Mouse (Mus musculus): ENCODE data around the gene Spock1.
A peak's percentile ranks its signal among the peaks of the same experiment; 100 is the strongest.
"Not testable (repeated sequence)": the region's sequence is repeated elsewhere in the genome, so short reads cannot be mapped to it uniquely, and the experiment has no call there.

The Spock1 gene

DNA sequence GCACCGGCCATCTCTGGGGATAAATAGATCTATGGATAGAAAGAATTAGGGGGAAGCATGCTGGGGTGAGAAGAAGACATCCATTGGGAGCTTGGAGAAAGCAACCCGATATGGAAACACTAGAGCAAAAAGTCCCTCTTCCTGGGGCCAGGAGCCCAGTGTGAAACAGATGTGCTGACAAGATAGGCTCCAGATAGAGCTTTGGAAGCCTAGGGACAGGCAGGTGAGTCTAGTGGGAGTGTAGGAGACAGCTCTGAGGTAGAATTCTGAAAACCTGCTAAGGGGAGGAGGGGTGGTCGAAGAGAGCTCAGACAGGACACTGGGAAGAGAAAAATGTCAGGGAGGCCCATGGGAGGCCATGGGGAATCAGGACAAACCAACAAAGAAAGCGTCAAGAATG lies 260.7 kb downstream of the Spock1 start:
- no peak for DNase-seq

DNA sequence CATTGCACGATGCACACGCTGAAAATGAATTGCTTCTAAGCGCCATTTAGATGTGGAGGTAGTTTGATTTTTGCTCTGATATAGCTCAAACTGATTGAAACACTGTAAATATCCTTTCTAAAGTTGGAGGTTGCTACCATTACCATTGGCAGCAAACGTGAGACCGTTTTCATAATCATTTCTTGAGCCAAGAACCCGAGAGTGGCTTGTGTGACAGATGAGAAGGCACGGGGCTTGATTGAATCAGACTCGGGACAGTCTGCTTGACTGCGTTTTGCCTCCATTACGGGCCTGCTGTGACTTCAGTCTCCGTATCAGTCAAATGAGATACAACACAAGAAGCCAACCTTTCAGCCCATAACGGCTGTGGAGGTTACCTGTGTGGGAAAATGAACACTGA lies 265.1 kb downstream of the Spock1 start:
- DNase-seq: no peak

DNA sequence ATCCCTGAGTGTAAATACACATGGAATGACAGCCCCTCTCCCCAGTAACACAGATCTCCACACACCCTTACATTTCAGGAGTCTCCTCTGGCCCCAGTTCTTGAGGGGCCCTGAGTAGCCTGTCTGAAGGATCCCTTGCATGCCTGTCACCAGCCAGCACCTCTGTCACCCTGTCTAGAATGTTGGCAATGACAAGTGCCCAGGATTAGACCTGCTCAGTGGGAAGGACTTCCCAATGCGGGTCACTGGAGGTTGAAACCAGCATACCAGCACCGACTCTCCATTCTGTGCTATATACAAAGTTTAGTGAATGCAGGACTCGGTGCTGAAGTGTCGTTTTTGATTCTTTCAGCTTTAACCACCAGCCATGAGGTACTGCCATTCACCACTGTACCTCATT lies 266.5 kb downstream of the Spock1 start:
- DNase-seq: no peak

DNA sequence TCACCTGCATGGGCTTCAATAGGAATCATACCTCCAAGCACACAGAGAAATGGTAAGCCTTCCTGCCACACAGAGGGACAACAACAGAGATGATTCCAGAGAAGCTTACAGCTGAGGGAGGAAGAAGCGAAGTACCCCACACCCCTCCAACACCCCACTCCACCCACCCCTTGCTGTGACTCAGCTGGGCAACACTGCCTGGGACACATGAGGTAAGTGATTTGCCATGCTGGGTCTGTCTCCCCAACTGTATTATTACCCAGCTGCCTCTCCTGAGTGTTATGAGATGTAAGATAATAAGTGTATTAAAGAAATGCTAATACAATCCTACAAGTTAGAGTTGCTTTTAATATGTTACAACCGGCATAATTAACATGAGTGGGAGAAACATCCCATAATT lies 267.2 kb downstream of the Spock1 start:
- no peak for DNase-seq

DNA sequence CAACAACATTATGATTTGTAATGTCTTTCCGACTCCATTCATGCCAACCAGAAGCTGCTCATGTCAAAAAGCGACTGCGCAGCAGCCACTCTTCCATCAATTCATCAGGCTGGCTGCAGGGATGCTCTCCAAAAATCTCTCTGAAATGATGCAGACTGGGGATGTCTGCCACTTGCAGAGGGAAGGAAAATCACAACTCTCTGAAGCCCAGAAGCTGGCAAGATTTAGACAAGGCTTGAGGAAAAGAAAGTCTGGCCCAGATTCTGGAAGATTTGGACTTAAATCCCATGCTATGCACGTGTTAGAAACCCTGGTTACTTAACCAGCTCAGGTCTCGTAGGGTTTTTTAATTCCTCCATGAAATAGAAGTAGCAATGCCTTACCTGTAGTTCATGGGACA lies 269.3 kb downstream of the Spock1 start:
- DNase-seq: no peak

DNA sequence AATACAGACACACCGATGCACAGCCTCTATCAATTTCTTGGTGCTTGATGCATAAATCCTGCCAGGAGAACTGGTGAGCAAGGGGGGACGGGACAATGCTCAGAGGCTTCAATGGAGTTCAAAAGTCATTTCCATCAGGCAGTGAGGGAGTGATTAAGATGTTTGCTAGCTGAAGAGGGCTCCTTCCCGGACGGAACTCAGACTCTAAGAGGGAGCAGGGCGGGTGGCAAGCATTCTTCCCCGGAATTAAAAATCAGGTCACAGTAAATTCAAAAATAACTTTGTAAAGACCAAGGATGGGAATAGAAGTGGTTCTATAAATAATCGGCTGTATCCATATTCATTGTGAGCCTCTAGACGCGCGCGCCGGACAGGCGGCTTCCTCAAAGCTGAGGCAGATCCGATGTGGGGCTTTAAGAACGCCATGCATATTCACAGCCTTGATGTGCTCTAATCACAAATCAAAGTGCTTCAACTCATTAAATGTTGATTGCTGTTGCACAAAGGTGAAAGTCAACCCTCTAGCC lies 270.5 kb downstream of the Spock1 start:
- DNase-seq: no peak

DNA sequence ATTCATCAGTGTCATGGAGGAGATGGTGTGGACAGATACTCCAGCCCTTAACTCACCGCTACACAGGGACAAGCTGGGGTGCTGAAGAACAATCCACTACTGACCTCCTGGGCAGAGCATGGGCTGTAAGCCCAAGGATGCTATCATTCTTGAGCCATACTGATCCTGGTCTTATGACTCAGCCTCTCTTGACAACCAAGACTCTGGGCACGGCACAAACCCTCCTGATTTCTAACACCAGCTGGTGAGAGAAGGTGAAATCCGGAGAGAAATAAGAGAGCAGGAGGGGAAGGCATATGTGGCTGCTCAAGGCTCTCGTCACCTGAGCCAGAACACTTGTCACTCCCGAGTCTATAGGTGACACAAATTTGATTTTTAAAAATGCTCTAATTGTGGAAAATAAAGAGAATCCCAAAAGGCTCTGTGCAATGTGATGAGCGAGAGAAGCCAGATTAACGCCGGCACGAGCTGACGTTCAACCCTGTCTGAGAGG lies 271.0 kb downstream of the Spock1 start:
- DNase-seq: no peak

DNA sequence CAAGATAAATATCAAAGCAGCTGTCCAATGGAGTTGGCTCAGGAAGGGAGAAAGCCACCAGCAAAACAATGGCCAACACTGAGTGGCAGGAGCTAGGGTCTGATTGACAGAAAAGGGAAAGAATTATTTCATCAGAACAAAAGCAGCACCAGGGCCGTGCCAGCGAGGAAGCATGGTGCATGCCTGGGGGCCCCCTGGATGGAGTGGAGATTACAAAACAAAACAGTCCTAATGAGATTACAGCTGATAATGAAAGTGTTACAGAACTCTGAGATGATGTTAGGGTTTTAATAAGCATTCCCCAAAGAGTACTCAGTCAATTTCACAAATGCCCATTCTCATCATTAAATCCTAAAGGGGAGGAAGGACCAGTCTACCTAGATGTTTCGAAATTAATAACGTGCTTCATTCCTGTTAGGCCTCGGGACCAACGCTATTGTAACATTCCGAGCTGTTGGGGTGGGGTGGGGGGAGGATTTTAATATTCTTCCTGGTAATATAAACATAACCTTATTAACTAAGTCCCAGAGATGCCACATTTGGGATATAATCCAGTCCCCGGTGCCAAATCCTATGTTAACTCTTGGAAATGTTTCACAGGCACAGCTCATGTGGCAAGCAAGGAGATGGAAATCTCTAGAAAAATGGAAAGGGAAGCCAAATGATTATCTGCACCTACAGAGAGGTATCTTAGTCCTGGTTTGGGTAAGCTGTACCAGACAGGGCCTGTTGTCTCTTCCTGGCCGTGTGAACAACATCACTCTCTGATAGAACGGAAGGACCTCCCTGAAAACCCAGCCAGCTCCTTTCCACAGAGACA lies 271.7 kb downstream of the Spock1 start:
- no peak for DNase-seq

DNA sequence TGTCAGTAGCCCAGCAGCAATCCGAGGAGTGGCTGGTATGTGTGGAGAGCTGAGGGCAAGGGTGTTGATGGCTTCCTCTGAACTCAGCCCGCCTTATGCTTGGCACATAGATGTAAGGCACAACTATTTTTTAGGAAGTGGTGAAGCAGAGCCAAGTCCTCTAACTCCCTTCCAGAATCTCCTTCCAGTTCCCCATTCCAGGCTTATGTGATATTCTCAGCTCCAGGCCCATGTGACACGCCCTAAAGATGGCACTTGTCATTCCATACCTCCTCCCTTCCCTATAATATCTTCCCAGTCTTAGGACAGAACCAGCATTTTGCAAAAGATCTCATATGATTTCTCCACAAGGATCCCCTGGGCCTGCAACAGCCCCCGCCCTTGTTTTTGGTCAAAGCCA lies 277.6 kb downstream of the Spock1 start:
- DNase-seq: no peak

DNA sequence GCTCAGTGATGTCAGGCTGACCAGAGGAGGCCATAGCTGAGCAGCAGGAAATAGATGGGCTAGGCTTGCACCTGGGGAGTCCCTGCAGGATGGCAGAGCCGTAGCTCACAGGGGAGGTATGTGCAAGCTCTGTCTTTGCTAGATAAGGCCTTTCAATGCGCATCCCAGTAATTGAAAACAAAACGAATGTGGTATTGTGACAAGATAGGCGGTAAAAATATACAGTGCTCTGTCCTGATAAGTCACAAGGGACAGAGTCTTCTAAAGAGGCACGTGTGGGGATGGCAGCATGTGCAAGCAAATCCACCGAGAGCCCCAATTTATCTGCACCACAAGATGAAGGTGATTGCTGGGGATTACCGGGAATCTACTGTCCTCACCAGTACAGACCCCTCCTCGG lies 279.9 kb downstream of the Spock1 start:
- DNase-seq: no peak

DNA sequence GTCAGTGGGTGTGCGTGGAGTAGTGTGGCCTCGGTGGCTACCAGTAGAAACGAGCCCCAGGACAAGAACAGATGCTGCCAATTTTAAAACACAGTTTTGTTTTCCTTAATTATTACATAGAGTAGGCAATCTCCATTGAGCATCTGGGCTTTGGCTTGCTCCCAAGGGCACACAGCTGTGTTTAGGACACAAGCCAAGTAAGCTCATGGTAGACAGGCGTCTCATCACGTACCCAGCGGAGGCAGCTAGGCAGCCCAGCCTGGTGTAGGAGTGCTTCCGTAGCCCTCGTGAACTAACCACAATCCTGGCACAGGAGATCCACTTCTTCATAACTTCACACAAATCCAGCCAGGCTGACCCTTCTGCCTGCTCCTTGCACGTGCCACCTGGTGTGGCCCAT lies 281.7 kb downstream of the Spock1 start:
- DNase-seq: no peak

DNA sequence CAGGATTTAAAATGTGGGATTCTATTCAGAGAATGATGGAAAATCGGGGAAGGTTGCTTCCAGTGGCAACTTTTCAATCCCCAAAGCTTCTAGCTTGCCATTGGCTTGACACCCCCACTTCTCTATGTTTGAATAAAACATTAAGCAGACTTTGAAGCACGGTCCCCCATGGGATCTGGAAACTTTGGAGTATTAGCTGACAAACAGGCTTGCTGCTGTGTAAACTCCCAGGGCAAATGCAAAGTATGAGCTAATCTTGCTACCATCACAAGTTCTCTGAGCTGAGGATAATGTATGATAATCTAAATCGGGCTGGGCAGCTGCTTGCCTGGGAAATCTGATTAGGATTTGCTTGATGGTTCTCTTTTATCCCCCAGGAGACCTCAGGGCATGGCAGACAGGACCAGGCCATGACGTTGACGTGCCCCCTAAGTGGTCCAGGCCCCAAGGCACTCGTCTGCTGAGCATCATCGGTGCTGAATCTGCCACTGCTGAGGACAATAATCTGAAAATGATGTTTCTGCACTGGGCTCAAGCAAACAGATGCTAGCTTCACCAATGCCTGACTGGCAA lies 284.1 kb downstream of the Spock1 start:
- no peak for DNase-seq

DNA sequence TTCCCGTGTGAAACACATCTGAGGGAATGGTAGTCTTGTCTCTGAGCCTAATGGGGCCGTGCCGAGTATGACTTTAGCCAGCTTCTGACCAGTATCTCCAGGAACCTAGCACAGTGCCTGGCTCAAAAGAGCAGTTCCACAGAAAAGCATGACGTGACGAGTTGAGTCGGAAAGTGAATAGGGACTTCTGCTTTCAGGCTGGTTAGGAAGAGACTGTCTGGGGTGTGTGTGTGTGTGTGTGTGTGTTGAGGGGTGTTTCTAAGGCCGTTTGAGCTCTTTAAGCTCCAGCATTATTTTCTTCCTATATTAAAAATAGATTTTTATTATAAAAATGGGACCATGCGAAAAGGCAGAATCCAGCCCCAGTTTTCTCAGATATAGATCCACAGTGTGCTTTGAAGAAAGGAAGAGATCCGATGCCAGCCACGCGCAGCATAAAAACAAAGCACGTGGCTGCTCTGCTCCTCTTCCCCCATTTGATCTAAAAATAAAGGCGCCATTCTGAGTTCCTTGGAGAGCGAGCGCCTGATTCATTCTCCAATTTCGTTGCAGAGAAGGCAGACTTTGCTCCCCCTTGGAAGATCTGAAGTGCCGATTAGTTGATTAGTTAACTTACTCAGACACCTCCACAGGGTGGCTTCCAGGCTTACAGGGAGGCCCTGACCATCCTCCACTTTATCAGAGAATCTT lies 288.9 kb downstream of the Spock1 start:
- no peak for DNase-seq

DNA sequence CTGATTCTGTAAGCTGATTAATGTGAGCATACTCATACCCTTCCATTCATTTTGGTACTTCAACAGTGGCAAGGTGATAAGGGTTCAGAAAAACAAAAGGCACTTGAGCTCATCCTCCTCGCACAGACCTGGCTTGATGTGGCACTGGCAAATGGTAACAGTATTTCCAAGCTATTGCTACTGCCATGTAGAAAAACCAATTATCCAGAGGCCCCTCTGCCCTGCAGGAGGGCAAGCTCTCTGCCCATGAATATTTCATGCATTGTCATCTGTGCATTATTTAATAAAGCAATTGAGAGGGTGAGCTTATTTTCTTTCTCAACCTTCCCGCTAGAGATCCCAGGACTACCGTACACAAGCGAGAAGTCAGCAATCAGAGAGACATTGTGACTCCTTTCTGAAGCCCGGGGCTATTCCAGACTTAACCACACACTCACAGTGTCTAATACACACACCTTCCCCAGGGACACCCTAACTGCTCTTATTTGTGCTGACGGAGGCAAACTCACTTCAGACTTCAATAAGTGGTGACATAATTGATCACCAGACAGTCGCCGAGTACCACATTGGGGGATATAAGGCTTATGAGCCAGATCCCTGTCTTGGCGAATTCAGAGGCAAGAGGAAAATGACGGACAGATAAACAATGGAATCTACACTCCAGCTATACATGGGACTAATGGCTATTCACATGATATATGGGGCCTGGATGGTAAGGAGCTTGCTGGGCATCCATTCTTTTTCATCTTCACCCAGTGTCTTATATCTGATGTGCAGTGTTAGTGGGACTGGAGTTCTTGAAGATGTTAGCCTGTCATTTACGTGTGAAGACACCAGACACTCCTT lies 296.6 kb downstream of the Spock1 start:
- DNase-seq: no peak

DNA sequence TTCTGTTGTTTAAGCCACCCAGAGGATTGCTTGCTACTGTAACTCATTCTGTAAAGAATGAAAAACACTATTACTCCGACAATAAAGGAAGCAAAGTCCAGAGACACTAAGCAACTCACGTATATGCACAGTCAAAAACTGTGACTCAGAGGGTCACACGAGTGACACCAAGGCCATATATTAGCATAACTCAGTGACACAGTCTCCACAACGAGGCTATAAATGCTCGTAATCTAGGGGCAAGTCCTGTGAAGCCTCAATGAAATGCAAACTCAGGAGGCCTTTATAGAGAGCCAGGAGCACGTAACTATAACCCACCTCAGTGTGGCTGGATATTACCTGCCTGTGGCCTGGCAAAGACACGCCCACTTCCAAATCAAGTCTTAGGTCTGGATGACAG lies 298.2 kb downstream of the Spock1 start:
- no peak for DNase-seq

DNA sequence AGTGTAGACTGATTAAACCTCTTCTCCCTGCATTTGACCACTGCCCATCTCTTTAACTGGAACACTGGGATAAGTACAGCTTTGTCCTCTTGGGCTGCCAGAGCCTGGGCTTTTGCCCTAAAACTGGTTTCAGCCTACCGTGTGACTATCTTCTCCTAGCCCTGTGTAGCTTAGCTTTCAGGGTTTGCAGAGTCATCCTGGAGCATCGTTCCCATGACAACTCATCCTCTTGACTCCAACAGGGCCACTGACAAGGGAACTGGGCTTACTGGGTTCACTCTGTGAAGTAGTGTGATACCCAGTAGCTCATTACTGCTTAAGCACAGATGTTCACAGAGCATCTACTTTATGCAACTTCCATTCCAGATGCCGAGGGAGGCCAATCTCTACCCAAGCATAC lies 303.7 kb downstream of the Spock1 start:
- DNase-seq: no peak

DNA sequence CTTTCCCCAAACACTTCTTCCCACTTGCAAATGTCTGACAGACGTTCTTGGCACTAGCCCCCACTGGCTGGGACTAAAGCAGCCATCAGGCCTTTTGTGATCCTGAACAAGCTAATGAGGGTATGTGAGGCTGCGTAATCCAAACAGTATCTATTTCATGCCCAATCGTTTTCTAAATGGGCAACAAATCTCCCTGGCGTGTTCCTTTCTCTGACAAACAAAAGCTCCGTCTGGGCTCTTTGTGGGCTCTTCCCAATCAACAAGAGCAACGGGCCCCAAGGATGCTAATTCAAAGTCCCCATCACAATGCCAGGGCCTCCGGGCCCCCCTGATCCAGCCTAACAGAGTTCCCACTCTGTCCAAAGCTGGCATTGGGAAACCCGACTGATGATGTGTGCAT lies 304.9 kb downstream of the Spock1 start:
- DNase-seq: no peak

DNA sequence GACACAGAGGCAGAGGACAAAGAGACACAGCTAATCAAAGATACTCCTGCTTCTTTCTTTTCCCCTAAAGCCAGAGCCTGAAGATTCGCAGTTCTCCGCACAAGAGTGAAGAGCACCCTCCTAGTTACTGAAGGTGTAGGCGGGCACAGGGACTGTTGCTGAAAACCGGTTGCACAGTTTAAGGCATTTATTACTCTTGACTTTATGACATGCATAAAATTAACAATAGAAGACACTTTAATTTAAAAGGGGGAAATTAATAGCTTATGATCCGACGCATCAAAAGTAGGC lies 312.4 kb downstream of the Spock1 start:
- no peak for DNase-seq

DNA sequence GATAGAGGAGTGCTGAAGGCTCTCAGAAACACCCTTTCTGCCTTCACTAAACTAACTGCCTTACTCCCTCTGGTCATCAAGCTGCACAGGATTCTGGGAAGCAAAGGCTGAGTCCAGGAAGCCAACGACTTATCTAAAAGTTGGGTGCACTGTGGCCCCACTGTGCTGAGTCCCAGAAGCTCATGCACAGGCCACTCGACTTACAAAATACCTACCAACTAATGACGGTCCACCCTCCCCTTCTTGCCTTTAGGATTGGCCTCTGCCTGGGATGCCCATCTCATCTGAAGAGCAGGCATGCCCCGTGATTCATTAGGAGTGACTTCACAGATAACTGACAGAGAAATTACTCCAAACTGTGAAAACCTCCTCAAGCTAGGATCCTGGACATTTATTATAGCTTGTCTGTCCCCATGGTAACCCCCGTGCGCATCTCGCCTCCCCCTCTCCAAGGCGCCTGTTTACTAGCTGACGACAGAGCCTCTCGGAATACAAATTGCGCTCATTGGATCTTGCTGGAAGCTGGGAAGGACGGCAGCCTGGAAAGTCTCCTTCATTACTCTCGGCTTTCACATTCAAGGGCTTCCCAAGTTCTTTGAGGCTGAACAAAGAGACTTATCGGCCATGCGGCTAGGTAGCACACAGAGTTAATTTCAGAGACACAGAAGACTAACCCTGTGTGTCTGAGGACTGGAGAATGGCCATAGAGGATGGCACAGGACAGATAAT lies 312.9 kb downstream of the Spock1 start:
- peak; percentile 33 for DNase-seq

DNA sequence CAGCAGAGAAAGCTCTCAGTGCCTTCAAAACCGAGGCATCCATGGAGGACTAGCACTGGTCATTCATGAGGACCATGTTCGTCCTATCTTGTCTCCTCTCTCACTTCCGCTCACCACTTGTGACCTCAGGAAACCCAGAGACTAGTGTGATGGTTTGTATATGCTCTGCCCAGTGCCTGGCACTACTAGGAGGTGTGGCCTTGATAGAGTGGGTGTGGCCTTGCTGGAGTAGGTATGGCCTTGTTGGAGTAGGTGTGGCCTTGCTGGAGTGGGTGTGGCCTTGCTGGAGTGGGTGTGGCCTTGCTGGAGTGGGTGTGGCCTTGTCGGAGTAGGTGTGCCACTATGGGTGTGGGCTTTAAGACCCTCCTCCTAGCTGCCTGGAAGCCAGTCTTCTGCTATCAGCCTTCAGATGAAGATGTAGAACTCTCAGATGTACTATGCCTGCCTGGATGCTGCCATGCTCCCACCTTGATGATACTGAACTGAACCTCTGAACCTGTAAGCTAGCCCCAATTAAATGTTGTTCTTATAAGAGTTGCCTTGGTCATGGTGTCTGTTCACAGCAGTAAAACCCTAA lies 318.7 kb downstream of the Spock1 start:
- DNase-seq: not testable (repeated sequence)

DNA sequence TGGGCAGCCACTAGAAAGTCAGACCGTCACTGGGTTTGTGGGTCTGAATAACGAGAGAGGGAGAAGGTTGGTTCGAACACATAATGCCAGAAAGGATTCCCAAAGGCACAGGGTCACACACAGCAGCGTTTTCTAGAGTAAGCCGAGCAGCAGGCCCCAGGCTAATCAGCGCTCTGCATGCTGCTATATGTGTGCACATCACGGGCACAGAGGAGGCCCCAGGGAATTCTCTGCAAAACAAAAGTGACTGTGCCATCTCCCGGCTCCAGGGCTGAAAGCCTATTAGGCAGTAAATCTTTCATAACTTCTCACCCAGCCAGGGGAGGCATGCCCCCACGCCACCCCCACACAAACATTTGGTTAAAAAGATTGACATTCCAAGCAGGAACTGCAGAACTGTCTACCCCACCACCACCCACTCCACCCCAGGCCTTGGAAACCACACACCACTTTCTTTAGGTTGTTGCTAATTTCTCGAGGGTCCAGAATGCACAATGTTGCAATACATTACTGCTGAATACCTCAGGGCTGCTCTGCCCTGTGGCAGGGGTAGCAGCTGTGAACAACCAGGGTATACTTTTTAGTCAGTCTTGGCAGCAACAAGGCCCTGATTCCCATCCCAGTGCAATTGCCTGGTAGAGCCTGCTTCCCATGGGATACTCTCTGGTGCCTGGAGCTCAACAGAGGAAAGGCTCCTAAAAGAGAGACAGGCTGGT lies 319.4 kb downstream of the Spock1 start:
- no peak for DNase-seq

All from kidney, postnatal 10 days (tissue).